Mouse (Mus musculus): ENCODE measurements around the gene Hgd.

The Hgd gene

GRCm38 (mm10) chr16:37579994-37580393 lies at the start of gene Hgd:
Gene Hgd, plus strand, starts transcription at chr16:37580153.
- DNase-seq (ENCODE audit: extremely low spot score, low read depth, low spot score): no peak

DNA sequence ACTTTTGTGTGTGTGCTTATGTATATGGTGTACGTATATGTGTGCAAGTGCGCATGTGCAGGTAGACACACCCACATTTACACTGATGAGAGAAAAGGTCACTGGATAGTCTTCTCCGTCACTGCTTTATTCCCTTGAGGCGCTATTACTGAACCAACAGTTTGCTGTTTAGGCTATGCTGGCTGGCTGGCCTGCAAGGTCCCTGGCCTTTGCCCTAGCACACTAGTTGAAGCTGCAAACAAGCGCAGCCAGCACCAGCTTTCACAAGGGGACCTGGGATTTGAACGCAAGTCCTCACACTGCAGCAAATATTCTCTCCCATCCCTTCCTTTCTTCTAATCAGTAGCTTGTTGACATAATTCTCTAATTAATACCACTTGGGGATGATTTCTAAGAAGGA lies 49.8 kb upstream of the Hgd start:
- DNase-seq (ENCODE audit: extremely low spot score, low read depth, low spot score): no peak

DNA sequence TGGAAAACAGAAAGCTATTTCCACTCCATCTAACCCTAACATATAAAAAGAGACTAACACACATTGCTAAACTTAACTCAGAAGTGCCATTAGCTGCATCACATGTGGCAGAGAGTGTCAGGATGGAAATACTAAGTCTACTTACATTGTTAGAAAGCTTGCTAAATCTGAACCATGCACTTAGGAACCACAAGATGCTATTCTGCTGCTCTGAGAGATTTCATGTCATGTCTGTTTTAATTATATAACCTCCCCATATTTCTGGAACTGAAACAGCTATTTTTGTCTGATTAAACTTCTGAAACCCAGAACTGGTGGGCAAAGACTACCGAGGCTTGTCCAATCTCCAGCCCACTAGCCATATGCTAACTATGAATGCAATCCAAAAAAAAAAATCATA lies 47.9 kb upstream of the Hgd start:
- no peak for DNase-seq (ENCODE audit: extremely low spot score, low read depth, low spot score)

DNA sequence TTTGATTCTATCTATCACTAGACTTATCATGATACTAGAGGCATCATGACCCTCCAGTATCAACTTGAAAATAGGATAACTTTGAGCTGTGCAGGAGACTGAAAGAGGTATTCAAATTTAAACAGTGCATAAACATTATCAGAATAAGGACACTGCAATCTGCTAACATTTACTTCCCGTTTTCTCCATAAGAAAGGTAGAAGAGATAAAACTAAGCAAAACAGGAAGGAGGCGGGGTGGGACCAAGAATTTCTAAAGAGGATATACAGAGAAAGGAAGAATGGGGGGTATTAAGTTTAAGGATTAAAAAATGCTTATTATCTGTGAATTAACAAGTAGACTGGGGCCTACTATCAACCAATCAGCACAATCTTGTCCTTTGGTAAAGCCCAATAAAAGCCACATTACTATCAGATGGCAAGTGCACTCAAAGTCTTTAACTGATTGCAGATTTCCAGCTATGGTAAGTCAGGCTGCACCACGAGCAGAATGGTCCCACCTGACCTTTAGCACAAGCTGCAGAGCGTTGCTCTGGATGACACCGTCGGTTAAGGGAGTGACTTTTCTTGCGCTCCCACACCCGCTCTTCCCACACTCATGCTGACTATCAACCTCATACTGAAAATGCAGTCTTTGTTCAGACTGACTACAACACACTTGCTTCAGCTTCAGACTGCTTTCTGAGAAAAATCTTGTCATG lies 46.4 kb upstream of the Hgd start:
- no peak for DNase-seq (ENCODE audit: extremely low spot score, low read depth, low spot score)

DNA sequence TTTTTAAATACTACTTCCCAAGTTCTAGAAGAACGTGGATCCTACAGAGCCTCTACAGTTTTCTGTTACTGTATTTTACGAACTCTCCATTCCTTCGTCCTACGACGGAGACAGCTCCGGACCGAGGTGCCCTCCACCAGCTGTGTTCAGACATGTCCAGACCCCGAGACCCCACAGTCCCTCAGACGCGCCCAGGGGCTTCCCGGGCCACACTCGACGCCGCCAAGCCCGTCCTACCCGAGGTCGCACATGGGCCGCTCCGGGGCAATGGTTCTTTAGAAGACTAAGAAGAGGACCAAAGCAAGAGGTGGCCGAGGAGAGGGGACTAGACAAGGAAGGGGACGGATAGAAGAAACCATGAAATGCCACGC lies 40.7 kb upstream of the Hgd start:
- DNase-seq (ENCODE audit: extremely low spot score, low read depth, low spot score): no peak

DNA sequence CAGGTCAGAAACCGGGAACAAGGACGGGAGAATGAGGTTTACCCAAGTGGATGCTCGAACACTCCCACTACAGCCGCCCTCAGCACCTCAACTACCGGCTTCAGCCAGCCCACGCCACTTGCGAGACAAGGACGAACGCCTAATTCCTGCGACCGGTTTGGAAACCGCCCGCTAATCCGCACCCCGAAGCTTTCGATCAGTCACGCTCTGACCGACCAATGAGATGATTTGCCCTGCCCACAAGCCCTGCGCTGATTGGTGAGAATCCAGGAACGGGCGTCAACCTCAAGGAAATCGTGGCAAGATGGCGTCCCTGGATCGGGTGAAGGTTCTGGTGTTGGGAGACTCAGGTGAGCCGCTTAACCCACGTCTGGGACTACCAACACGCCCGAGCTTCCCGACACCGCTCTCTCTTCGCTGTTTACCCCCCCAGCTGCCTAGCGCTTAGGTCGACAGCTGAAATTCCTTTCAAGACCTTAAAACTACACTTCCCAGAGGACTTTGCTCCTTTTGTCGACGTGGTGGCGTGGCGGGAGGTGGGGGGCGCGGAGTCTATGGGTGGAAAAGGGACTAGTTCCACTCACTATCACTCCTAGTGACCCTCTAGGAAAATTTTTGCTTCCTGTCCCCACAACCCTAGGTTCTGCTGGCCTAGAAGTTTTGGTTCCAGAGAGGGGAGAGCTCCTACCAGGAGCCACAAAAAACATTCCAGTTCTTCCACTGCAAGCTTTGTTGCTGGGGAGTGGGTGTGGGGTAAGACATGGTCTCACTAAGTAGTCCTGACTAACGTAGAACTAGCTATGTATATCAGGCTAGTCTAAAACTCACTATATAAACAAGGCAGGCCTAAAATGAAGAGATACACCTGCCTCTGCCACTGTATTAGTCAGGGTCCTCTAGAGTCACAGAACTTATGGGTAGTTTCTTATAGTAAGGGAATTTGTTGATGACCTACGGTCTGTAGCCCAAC lies 40.1 kb upstream of the Hgd start, which contains the start of the genes Gtf2e1 and Rabl3:
Gtf2e1 (minus strand) TSS at position 179 of the 970 bp plus-strand sequence.
Rabl3 (plus strand) TSS at position 275 of the 970 bp plus-strand sequence.
- peak; percentile 95 for DNase-seq (ENCODE audit: extremely low spot score, low read depth, low spot score)

- no peak for DNase-seq (ENCODE audit: extremely low spot score, low read depth, low spot score)
Observed at GRCm38 (mm10) chr16:37540776-37541175, 39.2 kb upstream of the Hgd start.

DNA sequence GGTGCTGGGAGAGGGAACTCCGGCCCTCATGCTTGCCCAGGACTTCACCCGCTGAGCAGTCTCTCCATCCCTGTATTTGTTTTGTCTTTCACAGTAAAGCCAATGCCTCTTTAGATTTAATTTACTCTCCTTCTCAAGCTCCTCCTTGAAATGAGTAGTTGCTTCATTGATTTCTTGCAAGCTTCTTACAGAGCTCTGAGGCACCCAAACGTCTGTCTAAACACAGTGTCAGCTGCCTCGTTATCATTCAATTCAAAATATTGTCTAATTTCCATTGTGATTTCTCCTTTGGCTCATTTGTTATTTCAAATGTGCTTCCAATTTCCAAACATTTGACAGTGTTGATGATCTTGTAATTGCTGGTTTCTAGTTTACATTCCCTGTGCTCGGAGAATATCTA lies 33.6 kb upstream of the Hgd start:
- no peak for DNase-seq (ENCODE audit: extremely low spot score, low read depth, low spot score)

DNA sequence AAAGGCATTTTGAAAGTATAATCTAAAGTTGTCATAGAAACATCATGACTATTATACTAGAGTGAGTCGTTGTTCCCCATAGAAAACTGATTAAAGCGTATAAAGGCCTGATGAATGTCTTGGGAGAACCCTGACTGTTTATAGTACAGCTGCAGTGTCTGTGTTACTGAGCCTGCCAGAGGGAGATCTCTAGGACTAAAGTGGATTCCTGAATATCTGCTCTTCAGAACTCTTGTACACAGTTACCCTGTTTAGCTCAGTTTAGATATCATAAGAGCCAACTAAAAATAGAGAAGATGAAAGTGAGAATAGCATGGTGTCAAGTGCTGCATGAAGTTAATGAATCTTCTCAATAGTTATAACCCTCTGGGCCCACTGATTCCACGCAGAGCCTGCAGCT lies 29.7 kb upstream of the Hgd start:
- no peak for DNase-seq (ENCODE audit: extremely low spot score, low read depth, low spot score)

DNA sequence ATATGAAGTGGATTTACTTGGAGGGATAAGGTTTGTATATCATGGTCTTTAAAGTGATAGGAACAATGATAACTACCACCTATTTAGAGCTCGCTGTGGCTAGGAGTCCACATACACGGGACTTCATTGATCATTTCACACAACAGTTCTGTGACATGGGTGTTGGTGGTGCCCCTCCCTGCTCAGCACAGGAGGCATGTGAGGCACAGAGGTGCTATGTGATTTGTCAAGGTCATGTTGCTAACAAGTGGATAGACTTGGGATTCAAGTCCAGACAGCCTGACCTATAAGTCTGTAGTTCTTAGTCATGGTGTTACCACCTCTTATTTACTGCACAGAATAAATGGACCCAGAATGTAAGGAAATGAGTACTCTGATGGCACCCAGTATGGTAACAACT lies 29.0 kb upstream of the Hgd start:
- no peak for DNase-seq (ENCODE audit: extremely low spot score, low read depth, low spot score)

DNA sequence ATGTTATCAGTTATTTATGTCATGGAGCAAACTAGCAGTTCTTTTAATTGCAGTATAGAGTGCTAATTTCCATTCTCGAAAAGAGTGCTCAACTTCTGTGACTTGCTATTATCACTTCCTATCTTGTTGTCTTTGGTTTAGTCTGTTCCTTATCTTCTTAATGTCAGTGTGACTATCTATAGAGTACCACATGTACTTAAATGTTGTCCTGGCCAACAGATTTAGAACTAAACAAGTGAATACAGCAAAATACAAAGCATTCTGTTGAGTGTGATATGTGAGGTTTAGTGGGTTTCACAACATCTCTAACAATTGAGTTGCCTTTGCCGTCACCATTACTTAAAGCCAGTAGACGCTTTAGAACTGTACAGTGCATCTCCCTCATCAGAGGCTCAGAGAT lies 27.1 kb upstream of the Hgd start:
- no peak for DNase-seq (ENCODE audit: extremely low spot score, low read depth, low spot score)

- DNase-seq (ENCODE audit: extremely low spot score, low read depth, low spot score): no peak
Observed at GRCm38 (mm10) chr16:37562414-37562813, 17.5 kb upstream of the Hgd start.

DNA sequence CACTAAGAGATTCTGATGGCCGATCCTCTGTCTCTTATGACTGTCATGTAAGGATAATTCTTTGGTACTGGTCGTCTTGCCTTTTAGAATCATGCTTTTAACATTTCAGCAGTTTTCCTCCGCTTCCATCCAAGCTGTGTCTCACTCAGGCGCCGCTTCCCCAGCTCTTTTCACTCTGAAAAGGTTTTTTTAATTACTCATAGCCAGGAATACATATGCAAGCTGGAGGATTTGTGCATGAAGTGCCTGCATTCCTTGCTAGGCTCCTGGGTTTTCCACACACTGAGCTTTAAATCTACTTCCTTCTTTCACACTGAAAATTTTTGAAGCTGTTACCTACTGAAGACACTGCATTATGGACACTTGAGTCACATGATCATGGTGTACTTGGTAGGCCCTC lies 17.0 kb upstream of the Hgd start:
- no peak for DNase-seq (ENCODE audit: extremely low spot score, low read depth, low spot score)

DNA sequence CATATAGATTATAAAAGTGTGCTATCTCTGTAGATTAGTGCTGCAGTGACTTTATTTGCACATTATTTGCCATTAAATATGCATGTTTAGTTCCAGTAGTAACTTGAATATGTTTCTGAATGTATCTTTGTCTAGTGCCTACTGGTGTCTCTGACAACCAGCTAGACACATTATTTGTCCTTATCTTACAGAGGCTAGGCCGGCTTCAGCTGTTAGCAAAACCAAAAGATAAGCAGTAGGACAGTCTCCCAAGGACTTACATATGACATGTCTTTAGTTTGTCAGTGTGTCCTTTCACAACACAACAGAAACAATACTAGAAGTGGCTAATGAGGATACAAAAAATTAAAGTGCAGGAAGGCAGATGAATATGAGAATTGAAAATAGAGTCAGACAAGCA lies 14.8 kb upstream of the Hgd start:
- no peak for DNase-seq (ENCODE audit: extremely low spot score, low read depth, low spot score)

DNA sequence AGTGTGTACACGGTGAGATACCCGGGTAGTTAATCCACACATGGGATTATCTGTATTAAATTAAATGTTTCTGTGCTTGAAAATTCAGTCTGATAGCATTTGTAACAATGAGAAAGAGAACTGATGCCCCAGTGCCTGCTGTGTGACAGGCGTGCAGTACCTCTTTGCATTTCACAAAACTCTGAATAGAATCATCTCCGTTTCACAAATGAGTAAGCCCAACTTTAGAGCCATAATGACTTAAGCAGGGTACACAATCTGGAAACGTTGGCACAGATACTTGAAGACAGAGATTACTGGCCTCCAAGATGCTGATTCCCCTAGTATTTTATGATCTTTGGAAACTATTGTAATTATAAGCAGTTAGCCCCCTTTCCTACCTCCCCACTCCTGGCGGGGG lies 13.8 kb upstream of the Hgd start:
- no peak for DNase-seq (ENCODE audit: extremely low spot score, low read depth, low spot score)

DNA sequence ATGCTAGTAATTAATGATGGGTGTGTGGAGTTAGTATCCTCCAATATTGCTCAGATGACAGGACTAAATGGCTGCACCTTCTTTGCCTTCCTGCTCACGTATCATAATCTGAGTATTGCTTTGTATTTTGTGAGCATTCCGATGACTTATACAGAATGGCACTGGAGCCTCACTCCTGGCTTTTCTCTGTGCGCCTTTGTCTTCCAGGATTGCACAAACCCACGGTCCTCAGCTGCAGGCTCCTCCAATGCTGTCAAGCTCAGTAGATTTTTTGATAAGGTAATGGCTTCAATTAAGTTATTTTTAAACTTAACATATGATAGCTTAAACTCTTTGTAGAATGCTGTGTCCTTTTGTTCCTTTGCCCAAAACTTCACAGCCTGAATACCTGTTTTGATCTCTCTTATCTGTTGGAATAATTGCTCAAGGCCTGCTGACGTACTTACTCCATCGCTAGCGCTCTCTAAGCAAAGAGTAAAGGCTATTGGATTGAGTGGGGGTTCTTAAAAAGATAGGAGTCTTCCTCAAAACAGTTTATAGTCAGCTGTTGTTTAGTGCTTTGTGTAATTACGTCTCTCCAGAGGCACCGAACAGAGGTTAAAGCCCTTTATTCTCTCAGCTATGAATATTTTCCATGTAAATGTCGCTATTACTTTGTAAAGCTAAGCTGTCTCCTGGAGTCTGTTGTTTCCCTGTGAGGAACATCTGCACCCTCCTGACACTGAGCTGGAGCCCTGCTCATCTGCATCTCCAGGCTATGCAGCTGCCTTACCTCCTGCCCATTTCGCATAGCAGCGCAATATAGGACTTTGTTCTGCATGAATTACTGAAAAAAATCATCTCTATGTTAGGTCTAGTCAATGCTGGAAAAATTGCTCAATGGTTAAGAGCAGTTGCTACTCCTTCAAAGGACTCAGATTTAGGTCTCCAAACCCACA lies 12.6 kb upstream of the Hgd start:
- no peak for DNase-seq (ENCODE audit: extremely low spot score, low read depth, low spot score)

DNA sequence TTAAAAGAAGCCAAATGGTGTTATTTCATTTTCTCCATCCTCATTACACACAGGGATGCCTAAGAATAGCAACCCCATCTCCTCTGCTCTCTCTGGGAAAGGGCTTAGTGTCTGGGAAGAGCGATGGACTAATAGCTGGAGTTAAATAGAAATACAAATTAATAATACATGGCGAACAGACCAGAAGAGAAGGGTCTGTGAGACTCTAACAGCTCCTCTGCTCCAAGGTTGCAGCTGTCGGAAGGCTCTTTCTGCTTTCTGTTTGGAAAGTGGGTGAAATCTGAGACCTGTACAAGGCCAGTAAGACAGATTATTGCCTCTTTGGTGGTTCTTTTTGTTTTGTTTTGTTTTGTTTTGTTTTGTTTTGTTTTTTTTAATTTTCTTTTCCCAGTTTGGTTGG lies 8.4 kb upstream of the Hgd start:
- DNase-seq (ENCODE audit: extremely low spot score, low read depth, low spot score): no peak

GRCm38 (mm10) chr16:37572117-37572754 lies 7.7 kb upstream of the Hgd start:
- no peak for DNase-seq (ENCODE audit: extremely low spot score, low read depth, low spot score)

GRCm38 (mm10) chr16:37573061-37573460 lies 6.9 kb upstream of the Hgd start:
- DNase-seq (ENCODE audit: extremely low spot score, low read depth, low spot score): no peak

GRCm38 (mm10) chr16:37575325-37575724 lies 4.6 kb upstream of the Hgd start:
- DNase-seq (ENCODE audit: extremely low spot score, low read depth, low spot score): no peak

DNA sequence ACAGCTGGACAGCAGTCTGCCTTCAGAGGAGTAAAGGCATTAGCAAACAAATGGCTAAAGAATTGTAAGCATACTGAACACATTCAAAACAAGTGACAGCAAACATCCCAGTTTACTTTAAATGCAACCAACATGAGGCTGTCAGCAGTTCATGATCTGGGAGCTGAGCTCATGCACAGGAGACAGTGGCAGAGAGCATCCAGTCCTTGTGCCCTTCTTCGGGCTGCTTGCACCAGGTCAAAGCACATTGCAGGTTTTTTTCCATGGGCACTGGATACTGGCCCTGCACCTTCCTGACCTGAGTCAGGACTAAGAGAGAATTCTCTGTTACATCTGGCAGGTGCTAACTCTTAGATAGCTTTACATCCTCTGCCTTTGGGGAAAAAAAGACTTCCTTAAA lies 362 bp upstream of the Hgd start:
- no peak for DNase-seq (ENCODE audit: extremely low spot score, low read depth, low spot score)

Measured in hindlimb bud, embryonic 11.5 days (tissue).